Mouse (Mus musculus) testis, adult 2 months (tissue): ENCODE data around the gene Gm26661. TPM values are rescaled to one million over a fixed set of nuclear protein-coding genes. Genes with fewer than 3 reads are reported as not detected.

Experiments
- H3K27ac ChIP-seq: fragments of 200-500 bp; 2 replicates; pipeline ENCODE4 v1.5.1; 2012; ENCODE audit warnings: low read depth, low read length; ENCODE audit not compliant: control insufficient read depth, insufficient read depth
- H3K27me3 ChIP-seq: fragments of 200-500 bp; 2 replicates; pipeline ENCODE4 v1.6.1; 2012; ENCODE audit warnings: mild to moderate bottlenecking, low read length, moderate library complexity; ENCODE audit not compliant: control insufficient read depth, insufficient read depth
- H3K36me3 ChIP-seq: fragments of 200-500 bp; 2 replicates; pipeline ENCODE4 v1.6.1; 2012; ENCODE audit warnings: mild to moderate bottlenecking, low read length; ENCODE audit not compliant: control insufficient read depth, insufficient read depth
- H3K4me1 ChIP-seq: fragments of 200-500 bp; 2 replicates; pipeline ENCODE4 v1.6.1; 2012; ENCODE audit warnings: low read length; ENCODE audit not compliant: control insufficient read depth, insufficient read depth
- H3K4me3 ChIP-seq: fragments of 200-500 bp; 2 replicates; pipeline ENCODE4 v1.5.1; 2012; ENCODE audit warnings: low read depth, mild to moderate bottlenecking, low read length, moderate library complexity, mixed read lengths; ENCODE audit not compliant: control insufficient read depth
- CTCF ChIP-seq: fragments of 200-500 bp; IDR thresholded peaks from 2 replicates; pipeline ENCODE4 v1.5.1; 2012; ENCODE audit warnings: low read depth, mild to moderate bottlenecking, inconsistent platforms, low read length, moderate library complexity; ENCODE audit not compliant: control insufficient read depth, insufficient read depth, insufficient replicate concordance
- POLR2A ChIP-seq: fragments of 200-500 bp; IDR thresholded peaks from 2 replicates; pipeline ENCODE4 v1.6.1; 2012; ENCODE audit warnings: low read depth, mild to moderate bottlenecking, inconsistent platforms, low read length, moderate library complexity; ENCODE audit not compliant: control insufficient read depth
- polyA plus RNA-seq: library from polyadenylated mRNA; depleted of rRNA; stranded (reverse); fragments of >200 nt; gene quantifications from 2 replicates; pipeline ENCODE4 v1.2.3, GENCODE M21; 2012

Gm26661 gene
- polyA plus RNA-seq, 1 experiment = 126 TPM

- Histone ChIP-seq H3K27ac (no peak overlapping the region), H3K4me3 (no peak overlapping the region), H3K36me3 (no peaks in the 10 kb centered on the region), H3K27me3 (no peaks in the 10 kb centered on the region), H3K4me1 (peaks cover 2% of the 10 kb centered on the region)
- no peak for TF ChIP-seq CTCF
- no peak for TF ChIP-seq POLR2A
These were observed 16.3 kb downstream of the Gm26661 start for GRCm38 (mm10) chr14:7807711-7808110.

- TF ChIP-seq POLR2A = no peak
- no peak for TF ChIP-seq CTCF
- no peaks in the 10 kb centered on the region for H3K27me3 ChIP-seq
- no peak overlapping the region for H3K27ac ChIP-seq
- no peaks in the 10 kb centered on the region for H3K36me3 ChIP-seq
- peaks cover 2% of the 10 kb centered on the region for H3K4me1 ChIP-seq
- H3K4me3 ChIP-seq = no peak overlapping the region
These were observed 17.2 kb downstream of the Gm26661 start for GRCm38 (mm10) chr14:7808501-7808981.

- TF ChIP-seq POLR2A (no peak), CTCF (no peak)
- H3K27me3 ChIP-seq = no peaks in the 10 kb centered on the region
- H3K36me3 ChIP-seq = no peaks in the 10 kb centered on the region
- peaks cover 2% of the 10 kb centered on the region for H3K4me1 ChIP-seq
- no peak overlapping the region for H3K27ac ChIP-seq
- no peak overlapping the region for H3K4me3 ChIP-seq
These were observed 17.9 kb downstream of the Gm26661 start for GRCm38 (mm10) chr14:7809043-7809955.

GRCm38 (mm10) chr14:7817770-7818462, 26.5 kb downstream of the Gm26661 start, which contains the start of gene Flnb:
Gene Flnb, plus strand, starts transcription at chr14:7817957.
- Histone ChIP-seq H3K36me3 (no peaks in the 10 kb centered on the region), H3K27me3 (no peaks in the 10 kb centered on the region), H3K4me3 (peak within 1 kb of the TSS; percentile 44), H3K4me1 (peaks cover 10% of the 10 kb centered on the region), H3K27ac (no peak within 1 kb of the TSS)
- TF ChIP-seq CTCF (peak; percentile 89; the same call in 1 of the 2 replicates), POLR2A (peak; percentile 52)

DNA sequence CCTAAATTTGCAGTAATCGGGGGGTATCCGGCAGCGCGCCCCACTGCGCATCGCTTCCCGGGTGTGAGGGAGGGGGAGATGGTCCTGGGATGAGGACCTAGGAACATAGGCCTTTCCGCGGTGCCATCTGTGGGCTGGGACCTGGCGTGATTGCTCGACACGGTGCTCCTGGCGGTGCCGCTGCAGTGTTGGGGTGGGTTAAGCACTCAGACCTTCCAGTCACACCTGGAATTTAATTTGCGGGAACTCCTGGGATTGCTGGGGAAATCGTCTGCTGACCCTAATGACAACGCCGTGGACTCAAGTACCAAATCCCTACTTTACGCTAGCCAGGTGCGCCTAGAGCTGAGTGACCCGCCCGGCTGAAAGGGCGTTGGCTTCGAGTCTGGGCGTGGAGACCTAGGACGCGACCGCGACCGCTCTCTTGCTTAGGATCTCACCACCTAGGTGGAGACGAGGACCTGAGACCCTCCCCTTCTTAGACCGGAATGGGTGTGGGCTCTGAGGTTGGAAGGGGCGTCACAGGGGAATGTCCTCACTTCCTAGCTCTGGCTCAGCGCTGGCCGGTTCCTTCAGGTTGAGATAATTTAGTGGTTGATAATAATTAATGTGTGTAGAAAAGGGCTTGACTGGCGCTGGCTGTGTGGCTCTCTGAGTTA, 27.2 kb downstream of the Gm26661 start:
- Histone ChIP-seq H3K27ac (no peak overlapping the region), H3K27me3 (no peaks in the 10 kb centered on the region), H3K36me3 (no peaks in the 10 kb centered on the region), H3K4me3 (peak overlapping the region; percentile 44), H3K4me1 (peaks cover 10% of the 10 kb centered on the region)
- TF ChIP-seq CTCF = no peak
- TF ChIP-seq POLR2A = no peak

- no peaks in the 10 kb centered on the region for H3K36me3 ChIP-seq
- no peaks in the 10 kb centered on the region for H3K27me3 ChIP-seq
- TF ChIP-seq POLR2A (no peak), CTCF (no peak)
- no peak overlapping the region for H3K4me3 ChIP-seq
- no peak overlapping the region for H3K27ac ChIP-seq
- H3K4me1 ChIP-seq = peaks cover 10% of the 10 kb centered on the region
These were observed 28.1 kb downstream of the Gm26661 start for GRCm38 (mm10) chr14:7819446-7819845.

- H3K27ac ChIP-seq = no peak overlapping the region
- no peak for TF ChIP-seq POLR2A
- no peak for TF ChIP-seq CTCF
- H3K36me3 ChIP-seq = no peaks in the 10 kb centered on the region
- no peaks in the 10 kb centered on the region for H3K27me3 ChIP-seq
- H3K4me3 ChIP-seq = no peak overlapping the region
- H3K4me1 ChIP-seq = peaks cover 10% of the 10 kb centered on the region
These were observed 30.0 kb downstream of the Gm26661 start for GRCm38 (mm10) chr14:7821341-7821740.

- Histone ChIP-seq H3K36me3 (no peaks in the 10 kb centered on the region), H3K27me3 (no peaks in the 10 kb centered on the region), H3K27ac (no peak overlapping the region), H3K4me3 (no peak overlapping the region), H3K4me1 (peaks cover 9% of the 10 kb centered on the region)
- no peak for TF ChIP-seq POLR2A
- TF ChIP-seq CTCF = no peak
These were observed 31.3 kb downstream of the Gm26661 start for GRCm38 (mm10) chr14:7822693-7823092.
